Mouse (Mus musculus): ENCODE results near the gene Dao.

GRCm38 (mm10) chr5:114024390-114024789 lies 20.9 kb downstream of the Dao start:
- TF ChIP-seq POLR2A (IDR thresholded peaks at IDR 0.05; ENCODE audit: low read depth, low read length) (no peak), CTCF (conservative IDR thresholded peaks at IDR 0.05; ENCODE audit: insufficient read depth, insufficient read length, low read depth, low read length) (no peak)
